Mouse (Mus musculus) adrenal gland, postnatal 36 days (tissue): ENCODE data around the gene Adsl. TPM values are rescaled to one million over a fixed set of nuclear protein-coding genes. Genes with fewer than 3 reads are reported as not detected.

Source experiments
- DNase-seq, 2 experiments: peaks; one replicate each; pipeline ENCODE4 v3.0.0; 2021; ENCODE audit warnings: mixed read lengths in 1 of 2
- microRNA-seq: library from miRNA; unstranded; fragments of <30 nt; microRNA quantifications from one replicate; pipeline ENCODE4 v1.2.0, GENCODE M21; 2021
- total RNA-seq, 2 experiments: library from RNA; stranded (reverse); gene quantifications; 2 replicates each; pipeline ENCODE4 v1.2.3; 2021

Adsl gene
- total RNA-seq, 2 experiments from 2014 or later = 39.9 to 42.4 TPM

DNA sequence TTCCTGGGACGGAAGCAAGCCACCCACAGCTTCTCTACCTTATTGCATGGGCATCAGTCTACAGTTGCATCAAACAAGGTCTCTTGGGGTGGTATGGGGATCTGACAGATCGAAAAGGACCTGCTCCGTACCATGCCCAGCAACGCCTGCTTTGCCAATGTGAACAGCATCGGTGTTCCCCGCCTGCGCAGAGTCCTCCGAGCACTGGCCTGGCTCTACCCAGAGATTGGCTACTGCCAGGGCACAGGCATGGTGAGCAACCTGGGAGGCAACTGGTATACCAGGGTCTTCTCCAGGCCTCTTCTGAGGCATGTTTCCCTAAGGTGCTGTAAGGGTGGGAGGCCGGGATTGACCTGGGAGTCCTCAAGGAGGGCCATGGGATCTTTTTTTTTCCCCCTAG is 59.0 kb downstream of the Adsl start:
- no peak for DNase-seq

DNA sequence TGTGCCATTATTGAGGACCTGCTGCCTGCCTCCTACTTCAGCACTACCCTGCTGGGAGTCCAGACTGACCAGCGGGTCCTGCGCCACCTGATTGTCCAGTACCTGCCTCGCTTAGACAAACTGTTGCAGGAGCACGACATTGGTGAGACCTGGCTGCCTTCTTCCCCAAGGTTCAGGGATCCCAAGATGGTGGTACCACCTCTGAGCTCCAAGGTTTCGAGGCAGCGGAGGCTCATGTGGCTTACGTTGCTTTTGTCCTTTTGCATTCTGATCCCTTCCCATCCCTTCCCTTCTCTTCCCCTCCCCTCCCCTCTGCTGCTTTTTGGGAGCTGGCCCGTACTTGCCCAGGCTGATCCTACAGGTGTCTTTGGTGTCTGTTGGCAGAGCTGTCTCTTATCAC is 59.6 kb downstream of the Adsl start:
- no peak for DNase-seq

DNA sequence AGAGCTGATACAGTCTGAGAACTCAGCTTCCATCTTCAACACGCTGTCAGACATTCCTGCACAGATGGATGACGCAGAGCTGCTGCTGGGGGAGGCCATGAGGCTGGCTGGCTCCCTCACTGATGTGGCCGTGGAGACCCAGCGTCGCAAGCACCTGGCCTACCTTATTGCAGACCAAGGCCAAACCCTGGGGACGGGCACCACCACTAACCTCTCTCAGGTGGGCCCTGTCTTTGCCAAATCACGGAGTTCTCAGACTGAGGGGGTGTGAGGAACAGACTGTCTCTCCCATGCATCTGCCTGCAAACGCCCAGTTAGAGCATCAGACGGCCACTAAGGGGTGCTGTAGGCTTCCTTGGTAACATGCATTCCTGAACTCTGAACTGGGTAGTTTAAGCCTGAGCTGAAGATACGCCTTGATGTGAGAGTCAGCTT is 60.4 kb downstream of the Adsl start:
- DNase-seq = no peak

DNA sequence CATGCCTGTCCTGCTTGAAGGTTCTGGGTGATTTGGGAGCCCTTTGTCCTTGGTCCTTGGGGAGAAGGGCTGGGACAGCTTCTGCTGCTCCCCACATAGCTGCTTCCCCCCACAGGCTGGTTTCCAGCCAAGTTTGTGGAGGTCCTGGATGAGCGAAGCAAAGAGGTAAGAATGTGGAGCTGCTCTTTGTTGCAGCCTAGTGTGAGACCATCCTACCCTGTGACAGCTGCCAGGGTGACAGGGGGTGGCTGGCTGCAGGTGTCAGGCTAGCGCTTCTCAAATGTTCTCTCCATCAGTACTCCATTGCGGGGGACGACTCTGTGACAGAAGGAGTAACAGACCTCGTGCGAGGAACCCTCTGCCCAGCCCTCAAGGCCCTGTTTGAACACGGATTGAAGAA is 61.8 kb downstream of the Adsl start:
- no peak for DNase-seq

DNA sequence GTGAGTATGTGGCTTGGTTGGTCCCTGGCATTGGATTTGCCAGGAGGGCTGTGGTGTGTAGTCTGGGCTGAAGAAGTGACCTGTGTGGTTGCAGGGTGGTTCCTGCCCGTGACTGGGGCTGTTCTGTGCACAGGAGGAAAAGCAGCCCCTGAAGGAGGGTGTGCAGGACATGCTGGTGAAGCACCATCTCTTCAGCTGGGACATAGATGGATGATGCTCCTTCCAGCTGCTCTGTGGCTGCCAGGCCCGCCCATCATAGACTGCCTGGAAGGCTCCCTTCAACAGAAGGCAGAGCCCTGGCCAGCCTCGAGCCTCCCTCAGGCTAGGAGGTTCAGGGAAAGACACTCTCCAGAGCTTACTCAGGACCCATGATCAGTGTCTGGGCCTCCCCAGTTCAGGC is 63.2 kb downstream of the Adsl start:
- DNase-seq = no peak

DNA sequence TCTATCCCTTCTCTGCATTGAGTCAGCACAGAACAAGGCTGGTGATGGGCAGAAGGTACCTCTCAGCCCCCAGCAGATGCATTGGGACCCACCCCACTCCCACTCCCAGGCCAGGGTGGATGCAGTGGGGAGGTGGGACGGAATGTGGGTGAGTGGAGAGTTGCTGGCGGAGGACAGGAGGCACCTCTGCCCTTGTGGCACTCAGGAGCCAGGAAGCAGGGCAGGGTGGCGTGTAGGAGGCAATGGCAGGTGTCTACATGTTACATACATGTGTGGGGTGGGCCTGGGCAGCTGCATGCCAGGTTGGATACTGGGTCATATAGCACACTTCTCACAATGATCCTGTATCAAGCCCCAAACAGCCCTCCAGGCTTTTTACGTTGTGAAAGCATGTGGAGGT is 64.1 kb downstream of the Adsl start:
- no peak for DNase-seq

DNA sequence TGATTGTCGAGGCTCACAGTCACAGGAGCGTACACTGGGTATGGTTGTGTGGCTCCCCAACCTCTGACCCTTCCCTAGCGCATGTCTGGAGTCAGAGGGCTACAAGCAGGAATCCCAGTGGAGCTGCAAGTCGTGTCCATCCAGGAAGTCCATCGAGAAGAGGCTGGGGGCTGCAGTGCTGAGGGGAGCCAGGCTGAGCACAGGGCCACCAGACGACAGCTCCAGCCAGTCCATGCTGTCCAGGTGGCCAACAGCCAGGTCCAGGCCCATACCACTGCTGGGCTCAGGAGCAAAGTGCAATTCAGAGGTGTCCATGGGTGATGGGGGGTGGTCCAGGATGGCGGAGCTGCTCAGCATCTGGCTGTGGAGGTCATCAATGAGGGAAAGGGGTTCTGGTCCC is 64.9 kb downstream of the Adsl start:
- DNase-seq = no peak

DNA sequence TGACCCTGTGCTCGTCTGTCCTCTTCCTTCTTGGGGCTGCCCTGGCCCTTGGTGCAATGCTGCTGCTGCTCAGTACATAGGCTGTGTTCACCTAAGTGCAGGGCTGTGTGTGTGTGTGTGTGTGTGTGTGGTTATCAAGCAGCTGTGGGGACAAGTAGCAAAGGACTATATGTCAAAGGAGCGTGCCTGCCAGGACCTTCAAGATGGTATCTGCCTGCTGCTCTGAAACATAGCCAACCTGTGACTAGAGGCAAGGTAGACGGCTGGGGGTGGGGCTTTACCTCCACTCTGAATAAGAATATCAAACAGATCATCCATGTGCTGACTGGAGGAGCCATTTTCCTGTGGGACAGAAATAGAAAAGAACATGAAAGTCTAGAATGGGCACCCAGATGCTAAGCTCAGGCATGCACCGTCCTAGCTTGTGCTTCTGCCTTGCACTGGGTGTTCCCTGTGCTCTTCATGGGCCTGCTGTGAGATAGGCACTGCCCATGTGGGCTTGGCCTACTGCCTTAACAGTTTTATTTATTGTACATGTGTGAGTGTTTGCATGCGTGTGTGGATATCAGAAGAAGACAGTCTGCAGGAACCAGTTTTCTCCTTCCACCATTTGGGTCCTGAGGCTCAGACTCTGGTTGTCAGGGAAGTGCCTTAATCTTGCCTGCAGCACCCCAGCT is 66.9 kb downstream of the Adsl start:
- no peak for DNase-seq

DNA sequence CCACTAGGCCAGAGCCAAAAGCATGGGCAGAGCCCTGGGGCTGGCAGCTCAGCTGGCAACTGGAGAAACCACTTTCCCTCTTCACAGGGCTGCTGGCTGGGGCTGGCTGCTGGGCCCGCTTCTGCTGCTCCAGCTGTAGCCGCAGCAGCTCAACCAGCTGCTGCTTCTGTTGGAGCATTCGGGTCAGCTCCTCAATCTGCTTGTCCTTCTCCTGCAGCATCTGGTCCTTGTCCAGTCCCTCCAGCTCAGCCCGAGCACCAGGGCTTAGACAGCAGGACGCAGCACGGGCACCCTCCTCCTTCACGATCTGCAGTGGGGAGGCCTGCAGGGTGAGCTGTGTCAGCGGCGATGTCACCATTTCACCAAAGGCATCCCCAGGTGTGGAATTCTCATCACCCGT is 68.2 kb downstream of the Adsl start:
- no peak for DNase-seq

DNA sequence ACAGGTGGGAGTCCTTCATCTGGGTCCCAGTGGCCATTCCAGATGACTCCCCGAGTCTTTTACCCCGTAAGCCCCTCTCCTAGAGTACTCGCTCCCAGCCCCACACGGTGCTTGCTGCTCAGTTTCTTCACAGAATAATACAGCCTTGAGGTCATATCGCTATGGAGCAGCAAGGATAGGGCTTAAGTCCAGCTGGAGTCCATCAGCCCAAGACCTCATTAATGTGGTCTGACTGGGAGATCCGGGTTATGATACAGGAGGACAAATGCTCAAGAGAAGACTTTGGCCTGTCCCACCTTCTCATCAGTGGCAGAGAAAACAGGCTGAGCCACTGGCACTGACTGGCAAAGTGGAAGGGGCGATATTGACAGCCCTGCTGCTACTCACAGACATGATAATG is 69.0 kb downstream of the Adsl start:
- no peak for DNase-seq

Small RNA genes lying within 50 kb of the gene (microRNA-seq; reads per million reads assigned to microRNA genes)
- gene Mir5113 = 36.1 reads per million, percentile 41 among the genes with 10 or more reads in this experiment

Other genes starting within 250 kb of the Adsl start
- 10 to 100 TPM; 46.5 to 56.9 TPM for gene Tnrc6b, start 237.2 kb upstream of the Adsl start, total RNA-seq
- gene Sgsm3, start 29.3 kb downstream of the Adsl start, total RNA-seq = 10 to 100 TPM; 15.9 to 23.8 TPM
- gene Mrtfa, start 242.3 kb downstream of the Adsl start, total RNA-seq = 10 to 100 TPM; 28.6 to 31.0 TPM